Mouse (Mus musculus) R1 (cell line): ENCODE results near the gene Pgm3.
"Not testable (repeated sequence)": the region's sequence is repeated elsewhere in the genome, so short reads cannot be mapped to it uniquely, and the experiment has no call there.

Experiments used
- DNase-seq: peaks from one replicate; pipeline ENCODE4 v3.0.0-alpha.2; 2018; ENCODE audit warnings: low read depth, low spot score

Pgm3 gene

DNA sequence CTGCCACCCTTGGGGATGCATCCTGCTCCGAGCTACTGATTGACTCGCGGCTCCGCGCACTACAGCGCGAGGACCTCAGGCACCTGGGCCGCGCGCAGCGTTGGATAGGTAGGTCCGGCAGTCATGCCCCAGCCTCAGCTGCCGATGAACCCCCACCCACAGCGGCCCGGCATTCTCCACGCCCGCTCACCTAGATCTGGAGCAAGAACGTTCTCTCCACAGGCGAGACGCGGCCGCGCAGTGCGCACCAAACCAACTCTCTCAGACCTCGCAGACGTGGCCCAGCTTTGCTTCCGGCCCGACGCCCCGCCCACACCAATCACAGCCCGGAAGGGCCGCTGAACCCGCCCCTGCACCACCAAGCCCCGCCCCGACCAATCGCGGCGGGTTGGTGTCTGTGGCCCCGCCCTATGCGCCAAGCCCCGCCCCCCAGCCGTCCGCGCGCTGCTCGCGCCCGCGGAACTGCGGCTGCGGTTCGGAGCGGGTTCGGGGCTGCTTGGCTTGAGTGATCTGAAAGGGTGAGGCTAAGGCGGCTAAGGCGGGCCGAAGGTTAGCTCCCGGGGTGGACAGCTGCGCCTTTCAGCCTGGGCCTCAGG is at the start of gene Pgm3, which contains the start of gene Rwdd2a:
Gene Pgm3 (minus strand): TSS at position 303 of the 596 bp plus-strand sequence.
Gene Rwdd2a (plus strand): TSS at position 452 of the 596 bp plus-strand sequence.
- peak; percentile 92 for DNase-seq

GRCm38 (mm10) chr9:86619341-86620139 is 47.9 kb upstream of the Pgm3 start:
- DNase-seq: no peak

DNA sequence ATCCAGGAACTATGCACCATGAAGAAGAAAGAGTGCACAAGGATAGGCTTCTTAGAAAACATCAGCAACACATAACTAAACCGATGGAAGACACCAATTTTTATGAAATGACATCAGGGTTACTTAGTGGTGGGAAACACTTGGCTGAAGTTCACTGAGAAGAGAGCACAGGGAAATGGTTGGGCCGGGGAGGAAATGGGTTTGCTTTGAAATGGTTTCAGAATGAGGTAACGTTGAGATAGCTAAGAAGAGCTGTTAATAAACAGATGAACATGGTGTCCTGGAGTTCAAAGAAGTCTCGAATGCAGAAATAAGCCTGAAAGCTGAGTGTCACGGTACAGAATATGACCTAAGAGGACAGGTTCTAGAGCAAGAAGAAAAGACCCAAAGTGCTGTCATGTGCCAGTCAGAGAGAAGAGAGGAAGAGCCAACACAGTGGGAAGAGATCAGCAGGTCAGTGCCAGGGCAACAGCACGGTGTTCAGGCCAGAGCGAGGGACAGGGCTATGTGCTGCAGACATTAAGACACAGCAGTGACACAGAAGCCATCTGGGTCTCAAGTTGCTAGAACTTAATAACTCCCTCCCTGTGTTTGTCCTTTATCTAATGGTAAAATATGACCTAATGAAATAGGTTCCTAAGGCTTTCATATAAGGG is 46.3 kb upstream of the Pgm3 start:
- no peak for DNase-seq

DNA sequence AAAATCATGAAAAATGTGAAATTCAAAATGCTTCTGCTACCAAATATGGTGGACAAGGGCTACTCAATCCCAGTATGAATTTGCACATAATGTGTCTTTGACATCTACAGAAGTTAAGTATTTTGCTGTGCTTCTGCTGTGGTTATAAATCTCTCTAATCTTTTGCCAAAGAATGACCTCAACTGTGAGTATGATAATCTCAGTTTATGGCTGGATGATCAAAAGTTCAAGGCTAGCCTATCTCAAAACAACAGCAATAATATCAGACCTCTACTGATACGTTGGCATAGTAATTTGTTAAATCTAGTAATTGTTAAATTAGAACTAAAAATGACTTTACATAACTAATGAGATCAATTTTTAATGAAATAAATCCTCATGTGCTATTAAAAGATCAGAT is 44.1 kb upstream of the Pgm3 start:
- no peak for DNase-seq

DNA sequence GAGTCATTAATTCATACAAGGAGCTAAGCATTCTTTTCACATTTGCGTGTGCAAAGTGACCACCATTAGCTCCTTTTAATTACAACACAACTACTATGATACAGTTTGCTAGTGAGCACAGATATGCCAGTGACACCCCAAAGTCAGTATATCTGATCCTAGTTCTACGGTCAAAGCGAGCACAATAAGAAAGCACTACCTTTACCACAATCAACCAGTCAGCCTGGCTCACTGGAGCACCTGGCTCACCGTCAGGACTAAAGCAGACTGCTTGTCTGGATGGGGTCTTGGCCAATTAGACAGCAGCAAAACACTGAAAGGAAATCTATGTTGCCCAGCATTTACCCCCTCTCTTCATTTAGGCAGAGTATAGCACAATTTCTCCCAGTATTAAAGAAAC is 40.4 kb upstream of the Pgm3 start:
- no peak for DNase-seq

GRCm38 (mm10) chr9:86605776-86606175 is 34.1 kb upstream of the Pgm3 start:
- no peak for DNase-seq

DNA sequence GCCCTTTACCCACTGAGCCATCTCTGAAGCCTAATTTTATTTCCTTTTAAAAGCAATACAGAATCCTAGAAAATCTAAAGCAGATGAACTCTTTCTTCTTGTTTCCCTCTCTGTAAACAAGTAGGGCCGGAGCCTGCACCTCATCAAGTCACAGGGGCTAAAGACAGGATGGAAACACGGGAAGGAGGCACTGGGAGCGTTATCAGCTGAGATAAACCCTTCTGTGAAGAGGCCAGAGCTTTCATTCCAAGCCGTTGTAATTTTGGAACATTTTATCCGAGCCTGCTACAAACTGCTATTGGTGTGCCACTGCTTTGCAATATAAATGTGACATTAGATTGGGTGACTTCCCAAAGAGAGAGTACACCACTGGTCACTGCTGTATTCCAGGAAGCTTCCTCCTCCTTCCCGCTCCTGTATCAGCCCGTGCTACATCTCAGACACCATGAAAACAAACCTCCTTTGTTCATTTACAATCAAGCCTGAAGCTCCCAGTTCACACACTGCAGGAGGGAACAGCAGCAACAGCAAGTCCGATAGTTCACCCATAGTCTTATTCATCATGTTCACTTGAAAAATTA is 28.2 kb upstream of the Pgm3 start:
- DNase-seq: no peak

GRCm38 (mm10) chr9:86596983-86597382 is 25.3 kb upstream of the Pgm3 start:
- DNase-seq: not testable (repeated sequence)

GRCm38 (mm10) chr9:86594357-86594767 is 22.7 kb upstream of the Pgm3 start:
- DNase-seq: not testable (repeated sequence)

DNA sequence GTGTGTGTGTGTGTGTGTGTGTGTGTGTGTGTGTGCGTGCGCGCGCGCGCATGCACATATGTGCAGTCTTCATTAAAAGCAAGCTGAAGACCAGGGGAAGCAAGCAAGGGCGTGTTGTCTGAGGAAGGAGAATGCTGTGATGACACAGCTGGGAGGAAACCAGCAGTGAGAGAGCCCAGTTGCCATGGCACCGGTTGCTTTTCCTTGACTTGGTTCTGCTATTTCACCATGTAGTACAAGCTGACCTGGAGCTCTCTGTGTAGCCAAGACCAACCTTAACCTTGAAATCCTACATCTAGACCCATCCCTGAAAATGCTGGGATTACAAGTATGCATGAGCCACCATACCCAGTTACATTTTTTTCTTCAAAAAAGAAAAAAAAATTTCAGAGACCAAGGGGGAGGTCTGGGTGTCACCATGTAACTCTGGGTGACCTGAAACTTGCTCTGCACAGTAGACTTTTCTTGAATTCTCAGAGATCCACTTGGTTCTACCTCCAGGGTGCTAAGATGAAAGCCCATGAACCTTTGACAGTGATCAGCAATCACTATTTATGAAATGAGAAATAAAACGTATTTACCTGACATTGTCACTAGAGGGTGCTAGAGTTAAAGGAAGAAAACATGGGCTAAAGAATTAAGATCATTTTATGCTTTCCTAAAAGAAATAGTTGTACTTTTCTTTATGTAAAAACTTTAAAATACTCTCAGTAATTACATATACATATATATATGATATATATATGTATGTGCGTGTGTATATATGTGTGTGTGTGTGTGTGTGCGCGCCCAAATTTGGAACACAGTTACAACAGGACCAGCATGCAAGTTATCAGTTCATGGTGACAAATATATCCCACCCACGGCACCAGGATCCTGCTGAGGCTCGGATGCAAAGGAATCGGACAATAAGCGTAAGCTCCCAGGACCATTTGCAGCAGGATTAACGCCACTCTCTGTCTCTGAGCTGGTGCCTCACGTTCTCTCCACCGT is 21.3 kb upstream of the Pgm3 start:
- DNase-seq: peak; percentile 52

DNA sequence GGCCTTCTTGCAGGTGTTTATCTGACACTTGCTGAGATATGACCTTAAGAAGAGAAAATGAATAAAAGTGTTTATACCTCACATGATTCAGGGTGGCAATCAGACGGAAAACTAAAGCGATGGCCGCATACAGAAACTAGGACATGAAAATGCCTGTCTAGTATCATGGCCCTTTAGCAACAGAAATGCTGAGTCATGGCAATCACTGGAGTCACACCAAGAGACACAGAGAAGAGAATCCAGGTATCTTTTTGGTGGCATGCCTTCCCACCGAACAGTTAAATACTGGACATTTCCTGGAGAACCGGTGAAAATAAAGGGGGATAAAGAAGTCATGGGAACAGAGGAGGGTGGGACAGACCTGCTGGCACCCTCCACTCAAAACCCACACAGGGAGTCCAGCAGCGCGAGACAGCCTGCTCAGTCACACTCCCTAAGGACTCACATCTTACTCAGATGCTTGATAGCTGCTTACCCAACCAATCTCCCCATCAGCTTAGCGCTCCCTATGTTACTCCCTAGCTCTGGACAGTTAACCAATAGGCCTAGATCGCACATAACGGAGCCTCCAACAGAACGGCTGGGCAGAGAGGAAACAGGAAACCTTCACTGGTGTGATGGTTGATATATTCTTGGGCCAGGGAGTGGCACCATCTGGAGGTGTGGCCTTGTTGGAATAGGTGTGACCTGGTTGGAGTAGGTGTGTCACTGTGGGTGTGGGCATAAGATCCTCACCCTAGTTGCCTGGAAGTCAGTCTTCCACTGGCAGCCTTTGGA is 15.6 kb upstream of the Pgm3 start:
- DNase-seq: peak; percentile 27

- peak; percentile 64 for DNase-seq
Observed at GRCm38 (mm10) chr9:86583740-86584139, 12.1 kb upstream of the Pgm3 start.

DNA sequence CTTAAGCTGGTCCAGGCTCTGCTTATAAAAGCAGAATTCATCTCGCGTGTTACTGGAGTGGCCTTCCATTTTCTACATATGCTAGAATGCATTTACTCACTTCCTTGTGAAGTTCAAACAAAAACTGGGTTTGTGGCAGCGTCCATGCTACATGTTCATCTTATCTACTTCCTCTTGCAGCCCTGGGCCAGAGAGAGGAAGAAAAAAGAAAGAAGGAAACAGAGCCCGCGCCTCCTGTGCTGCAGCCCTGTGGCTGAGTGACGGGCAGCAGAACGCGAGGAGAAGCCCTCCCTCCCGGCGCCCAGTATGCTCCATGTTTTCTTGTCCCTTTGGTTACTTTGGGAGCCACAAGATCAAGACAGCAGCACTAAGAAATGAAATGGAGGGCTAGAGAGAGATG is 8.0 kb upstream of the Pgm3 start:
- no peak for DNase-seq

- no peak for DNase-seq
Observed at GRCm38 (mm10) chr9:86575178-86575577, 3.5 kb upstream of the Pgm3 start.

GRCm38 (mm10) chr9:86573616-86574303 is 2.1 kb upstream of the Pgm3 start:
- peak; percentile 14 for DNase-seq

DNA sequence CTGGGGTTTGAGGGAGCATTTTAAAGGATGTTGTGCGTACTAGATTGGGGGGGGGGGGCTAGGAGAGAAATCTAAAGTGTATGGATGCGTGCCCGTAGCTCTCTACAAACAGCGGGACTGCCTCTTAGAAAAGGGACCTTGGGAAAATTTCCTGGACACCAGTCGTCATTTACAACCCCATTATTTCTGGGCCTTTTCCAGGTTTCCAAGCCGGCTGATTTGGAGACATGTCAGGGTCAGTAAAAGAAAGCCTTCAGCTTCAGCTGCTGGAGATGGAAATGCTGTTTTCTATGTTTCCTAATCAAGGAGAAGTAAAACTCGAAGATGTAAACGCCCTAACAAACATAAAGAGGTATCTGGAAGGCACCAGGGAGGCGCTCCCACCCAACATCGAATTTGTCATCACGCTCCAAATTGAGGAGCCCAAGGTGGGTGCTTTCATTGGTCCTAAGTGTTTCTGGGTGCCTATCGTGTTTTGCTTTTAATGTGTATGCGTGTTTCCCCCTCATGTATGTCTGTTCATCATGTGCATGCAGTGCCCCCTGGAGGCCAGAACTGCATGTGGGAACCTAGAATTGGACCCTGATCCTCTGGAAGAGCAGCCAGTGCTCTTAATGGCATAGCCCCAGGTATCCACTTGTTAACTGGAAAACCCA is 1.1 kb upstream of the Pgm3 start:
- peak; percentile 89 for DNase-seq

GRCm38 (mm10) chr9:86572196-86572595 is 554 bp upstream of the Pgm3 start:
- no peak for DNase-seq

GRCm38 (mm10) chr9:86570946-86571345 is 696 bp downstream of the Pgm3 start:
- DNase-seq: peak; percentile 27

GRCm38 (mm10) chr9:86570261-86570890 is 1.3 kb downstream of the Pgm3 start:
- DNase-seq: no peak
